Mouse (Mus musculus) MEL (cell line): ENCODE measurements around the gene Mlx. TPM values are rescaled to one million over a fixed set of nuclear protein-coding genes. Genes with fewer than 3 reads are reported as not detected.

Experiments used
- DNase-seq: peaks from one replicate; pipeline ENCODE4 v3.0.0; 2011; ENCODE audit warnings: low read depth, low spot score
- H3K27ac ChIP-seq: 2 replicates; pipeline ENCODE4 v1.5.1; 2012; ENCODE audit warnings: low read depth, mild to moderate bottlenecking, control low read depth, low read length, moderate library complexity; ENCODE audit not compliant: control insufficient read depth
- H3K27me3 ChIP-seq, 2 experiments: fragments of 150-350 bp in 1 of 2; sonication (generic) in 1 of 2; 2 replicates each; pipeline ENCODE4 v1.6.1; 2012; ENCODE audit warnings: low read length in 2 of 2, mild to moderate bottlenecking in 2 of 2, improper control_type of control experiment in 1 of 2, moderate library complexity in 1 of 2; ENCODE audit not compliant: insufficient read depth in 2 of 2, control insufficient read depth in 1 of 2
- H3K36me3 ChIP-seq, 2 experiments: 2 replicates each; pipeline ENCODE4 v1.6.1; 2012 to 2014; ENCODE audit warnings: low read length in 2 of 2, improper control_type of control experiment in 1 of 2, inconsistent platforms in 1 of 2, mild to moderate bottlenecking in 1 of 2; ENCODE audit not compliant: insufficient read depth in 2 of 2, control insufficient read depth in 1 of 2
- H3K4me1 ChIP-seq, 2 experiments: fragments of 150-350 bp in 1 of 2; sonication (generic) in 1 of 2; 2 replicates each; pipeline ENCODE4 v1.6.1; 2012; ENCODE audit warnings: low read length in 2 of 2, improper control_type of control experiment in 1 of 2, mild to moderate bottlenecking in 1 of 2; ENCODE audit not compliant: insufficient read depth in 2 of 2, control insufficient read depth in 1 of 2
- H3K4me3 ChIP-seq, 2 experiments: fragments of 150-350 bp in 1 of 2; sonication (generic) in 1 of 2; 2 replicates each; pipeline ENCODE4 v1.5.1; 2012; ENCODE audit warnings: low read depth in 2 of 2, low read length in 2 of 2, mild to moderate bottlenecking in 2 of 2, moderate library complexity in 2 of 2, control low read depth in 1 of 2, improper control_type of control experiment in 1 of 2; ENCODE audit not compliant: control insufficient read depth in 1 of 2, insufficient read depth in 1 of 2
- H3K79me2 ChIP-seq: 2 replicates; pipeline ENCODE4 v1.6.1; 2012; ENCODE audit warnings: mild to moderate bottlenecking, low read length, moderate library complexity; ENCODE audit not compliant: control insufficient read depth, poor library complexity, insufficient read depth
- H3K9ac ChIP-seq: 2 replicates; pipeline ENCODE4 v1.6.1; 2012; ENCODE audit warnings: low read depth, mild to moderate bottlenecking, control low read depth, low read length, moderate library complexity; ENCODE audit not compliant: control insufficient read depth, poor library complexity, severe bottlenecking
- H3K9me3 ChIP-seq: fragments of 150-350 bp; sonication (generic); replicated peaks from 2 replicates; pipeline ENCODE4 v1.6.1; 2012; ENCODE audit warnings: mild to moderate bottlenecking, low read length, improper control_type of control experiment, moderate library complexity; ENCODE audit not compliant: insufficient read depth
- CTCF ChIP-seq, 3 experiments: IDR thresholded peaks in 2 of 3; conservative IDR thresholded peaks in 1 of 3; 2 replicates each; pipeline ENCODE4 v1.5.1; 2011 to 2012; ENCODE audit warnings: low read length in 3 of 3, low read depth in 2 of 3, mild to moderate bottlenecking in 2 of 3, improper control_type of control experiment in 1 of 3, inconsistent platforms in 1 of 3, mixed read lengths in 1 of 3, moderate library complexity in 1 of 3; ENCODE audit not compliant: control insufficient read depth in 1 of 3, insufficient read depth in 1 of 3, poor library complexity in 1 of 3, severe bottlenecking in 1 of 3
- E2F4 ChIP-seq: IDR thresholded peaks from 2 replicates; pipeline ENCODE4 v1.6.1; 2011; ENCODE audit warnings: low read depth, low read length, improper control_type of control experiment, borderline replicate concordance
- ELF1 ChIP-seq: IDR thresholded peaks from 2 replicates; pipeline ENCODE4 v1.6.1; 2014; ENCODE audit warnings: low read depth, mild to moderate bottlenecking, inconsistent platforms, low read length, improper control_type of control experiment, moderate library complexity
- ETS1 ChIP-seq: IDR thresholded peaks from 2 replicates; pipeline ENCODE4 v1.6.1; 2012; ENCODE audit warnings: low read depth, mild to moderate bottlenecking, inconsistent platforms, low read length, improper control_type of control experiment, moderate library complexity
- GATA1 ChIP-seq: IDR thresholded peaks from 2 replicates; pipeline ENCODE4 v1.6.1; 2011; ENCODE audit warnings: low read depth, low read length, improper control_type of control experiment
- MXI1 ChIP-seq: IDR thresholded peaks from 2 replicates; pipeline ENCODE4 v1.6.1; 2011; ENCODE audit warnings: mild to moderate bottlenecking, low read depth, low read length, improper control_type of control experiment
- MYB ChIP-seq: IDR thresholded peaks from 2 replicates; pipeline ENCODE4 v1.6.1; 2011; ENCODE audit warnings: mild to moderate bottlenecking, low read depth, low read length, improper control_type of control experiment
- POLR2AphosphoS2 ChIP-seq: IDR thresholded peaks from 2 replicates; pipeline ENCODE4 v1.6.1; 2011; ENCODE audit warnings: low read length, improper control_type of control experiment
- RAD21 ChIP-seq: IDR thresholded peaks from 2 replicates; pipeline ENCODE4 v1.6.1; 2011; ENCODE audit warnings: mild to moderate bottlenecking, low read depth, low read length, improper control_type of control experiment
- SMC3 ChIP-seq: IDR thresholded peaks from 2 replicates; pipeline ENCODE4 v1.6.1; 2011; ENCODE audit warnings: low read depth, low read length, improper control_type of control experiment
- TAL1 ChIP-seq: IDR thresholded peaks from 2 replicates; pipeline ENCODE4 v1.6.1; 2012; ENCODE audit warnings: mild to moderate bottlenecking, inconsistent platforms, low read length, moderate library complexity, mixed read lengths
- TBP ChIP-seq: IDR thresholded peaks from 2 replicates; pipeline ENCODE4 v1.8.0; 2011; ENCODE audit warnings: low read depth, low read length, improper control_type of control experiment
- TCF12 ChIP-seq: IDR thresholded peaks from 2 replicates; pipeline ENCODE4 v1.6.1; 2014; ENCODE audit warnings: low read depth, mild to moderate bottlenecking, inconsistent platforms, low read length, improper control_type of control experiment, moderate library complexity
- USF1 ChIP-seq: IDR thresholded peaks from 2 replicates; pipeline ENCODE4 v1.6.1; 2014; ENCODE audit warnings: low read depth, mild to moderate bottlenecking, inconsistent platforms, low read length, improper control_type of control experiment, moderate library complexity
- USF2 ChIP-seq, 2 experiments: IDR thresholded peaks; 2 replicates each; pipeline ENCODE4 v1.6.1; 2011 to 2012; ENCODE audit warnings: improper control_type of control experiment in 2 of 2, low read length in 2 of 2, borderline replicate concordance in 1 of 2, inconsistent platforms in 1 of 2, low read depth in 1 of 2, mild to moderate bottlenecking in 1 of 2; ENCODE audit not compliant: insufficient read depth in 1 of 2
- ZC3H11A ChIP-seq: IDR thresholded peaks from 2 replicates; pipeline ENCODE4 v1.6.1; 2012; ENCODE audit warnings: low read depth, mild to moderate bottlenecking, inconsistent platforms, low read length, improper control_type of control experiment
- ZKSCAN1 ChIP-seq: IDR thresholded peaks from 2 replicates; pipeline ENCODE4 v1.6.1; 2012; ENCODE audit warnings: low read depth, mild to moderate bottlenecking, inconsistent platforms, low read length, improper control_type of control experiment, moderate library complexity
- ZNF384 ChIP-seq: IDR thresholded peaks from 2 replicates; pipeline ENCODE4 v1.6.1; 2012; ENCODE audit warnings: low read depth, mild to moderate bottlenecking, inconsistent platforms, low read length, improper control_type of control experiment
- polyA plus RNA-seq, 2 experiments: library from polyadenylated mRNA; stranded (reverse) in 1 of 2; unstranded in 1 of 2; fragments of >175 nt in 1 of 2; fragments of >200 nt in 1 of 2; gene quantifications; 2 replicates each; pipeline versions ENCODE4 v1.2.1 to v1.2.4; 2012; ENCODE audit warnings: low replicate concordance in 2 of 2, low read depth in 1 of 2; ENCODE audit not compliant: insufficient read length in 2 of 2, insufficient read depth in 1 of 2, missing spikeins in 1 of 2
- total RNA-seq: library from RNA; depleted of rRNA; stranded (reverse); fragments of 300-350 nt; gene quantifications from 2 replicates; pipeline ENCODE4 v1.2.3, GENCODE M21; 2012

Gene Mlx
- total and polyA plus RNA-seq, 3 experiments, result 57.5 to 75.9 TPM; not detected in 1

GRCm38 (mm10) chr11:101057860-101058259, 29.2 kb upstream of the Mlx start:
- H3K27me3 ChIP-seq, result no peaks in the 10 kb centered on the region
- no peaks in the 10 kb centered on the region; a peak in 1 of 4 replicates for H3K36me3 ChIP-seq
- no peak overlapping the region for H3K27ac ChIP-seq
- no peak overlapping the region for H3K4me3 ChIP-seq
- no peaks in the 10 kb centered on the region for H3K9me3 ChIP-seq
- no peak for TF ChIP-seq POLR2AphosphoS2
- TF ChIP-seq USF1, result no peak
- TF ChIP-seq ZKSCAN1, result no peak
- peak; percentile 89 for TF ChIP-seq SMC3
- peak; percentile 75 to 97 (median 86) for TF ChIP-seq CTCF (IDR thresholded peaks at IDR 0.05 in 2 of 3, conservative IDR thresholded peaks at IDR 0.05 in 1 of 3; ENCODE audit: control insufficient read depth in 1 of 3, insufficient read depth in 1 of 3, low read depth in 2 of 3, low read length in 3 of 3, poor library complexity in 1 of 3, severe bottlenecking in 1 of 3)
- TF ChIP-seq ZC3H11A, result peak; percentile 83
- TF ChIP-seq RAD21, result peak; percentile 95
- no peaks in the 10 kb centered on the region for H3K79me2 ChIP-seq
- H3K9ac ChIP-seq, result no peak overlapping the region
- DNase-seq, result peak; percentile 85
- peaks cover 0 to 3% of the 10 kb centered on the region in 2 experiments; a peak in 2 of 4 replicates for H3K4me1 ChIP-seq

GRCm38 (mm10) chr11:101058726-101059125, 28.4 kb upstream of the Mlx start:
- Histone ChIP-seq H3K9ac (no peak overlapping the region), H3K4me3 (no peak overlapping the region), H3K36me3 (peaks cover 0 to 7% of the 10 kb centered on the region in 2 experiments; a peak in 2 of 4 replicates), H3K27ac (no peak overlapping the region), H3K9me3 (no peaks in the 10 kb centered on the region), H3K79me2 (no peaks in the 10 kb centered on the region), H3K4me1 (peaks cover 6 to 11% of the 10 kb centered on the region in 2 experiments), H3K27me3 (no peaks in the 10 kb centered on the region)
- TF ChIP-seq ZC3H11A (no peak), TAL1 (no peak), TCF12 (no peak), USF2 (IDR thresholded peaks at IDR 0.05; ENCODE audit: borderline replicate concordance in 1 of 2, insufficient read depth in 1 of 2, low read depth in 1 of 2, low read length in 2 of 2) (no peak)
- DNase-seq, result no peak

DNA sequence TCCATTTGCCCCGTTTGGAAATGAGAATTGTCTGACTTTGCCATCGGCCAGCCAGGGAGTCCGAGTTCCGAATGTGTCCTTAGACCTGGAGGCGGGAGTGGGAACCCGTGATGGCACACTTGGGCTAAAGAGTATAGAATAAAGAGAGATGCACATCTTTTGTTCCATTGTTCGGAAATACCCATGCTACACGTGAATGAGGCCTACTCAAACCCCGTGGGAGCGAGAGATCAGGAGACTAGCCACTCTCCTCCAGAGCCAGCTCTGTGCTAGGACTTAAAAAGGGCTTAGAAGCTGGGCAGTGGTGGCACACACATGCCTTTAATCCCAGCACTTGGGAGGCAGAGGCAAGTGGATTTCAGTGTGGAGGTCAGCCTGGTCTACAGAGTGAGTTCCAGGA, 27.6 kb upstream of the Mlx start:
- H3K4me3 ChIP-seq, result no peak overlapping the region
- TF ChIP-seq MYB (no peak), TBP (no peak), SMC3 (no peak), E2F4 (no peak), ETS1 (no peak), MXI1 (no peak), POLR2AphosphoS2 (no peak), ELF1 (no peak), GATA1 (no peak), ZKSCAN1 (no peak), ZNF384 (no peak)
- TF ChIP-seq, all 39 proteins: peak for 0
- peaks cover 0 to 14% of the 10 kb centered on the region in 2 experiments; a peak in 2 of 4 replicates for H3K36me3 ChIP-seq
- H3K9ac ChIP-seq, result no peak overlapping the region
- no peak overlapping the region for H3K27ac ChIP-seq
- H3K79me2 ChIP-seq, result no peaks in the 10 kb centered on the region
- DNase-seq, result no peak
- peaks cover 10 to 19% of the 10 kb centered on the region in 2 experiments for H3K4me1 ChIP-seq
- no peaks in the 10 kb centered on the region for H3K27me3 ChIP-seq
- no peaks in the 10 kb centered on the region for H3K9me3 ChIP-seq
